Mouse (Mus musculus): ENCODE measurements around the gene Kcne2.

DNA sequence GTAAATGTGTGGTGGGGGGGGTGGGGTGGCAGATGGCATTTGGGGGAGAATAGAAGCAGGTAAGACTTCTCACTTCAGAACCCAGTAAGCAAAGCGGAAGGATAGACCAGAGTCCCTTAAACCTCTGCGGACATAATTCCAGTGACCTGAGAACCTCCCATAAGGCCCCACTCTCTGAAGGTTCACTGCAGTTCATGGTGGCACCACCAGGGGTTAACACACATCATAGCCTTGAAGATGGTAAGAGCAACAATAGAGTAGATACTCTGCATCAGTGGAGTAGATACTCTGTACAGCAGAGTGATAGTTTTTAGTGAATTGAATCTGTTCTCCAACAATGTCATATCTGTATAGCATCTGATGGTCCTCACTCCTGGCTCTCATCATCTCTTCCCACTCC is 13.3 kb downstream of the Kcne2 start:
- no peak for TF ChIP-seq GATA1 (IDR thresholded peaks at IDR 0.05; ENCODE audit: borderline replicate concordance, low read length)
- TF ChIP-seq FLI1 (IDR thresholded peaks at IDR 0.05; ENCODE audit: low read length): no peak

All from megakaryocyte, embryonic 14.5 days (primary cell).